Mouse (Mus musculus) cerebellum, adult 2 months (tissue): Measurements from ENCODE around the gene Inka1.

ENCODE experiments used
- CTCF ChIP-seq: fragments of 200-500 bp; IDR thresholded peaks from 2 replicates; pipeline ENCODE4 v1.5.1; 2011; ENCODE audit warnings: low read depth, mild to moderate bottlenecking, control low read depth, low read length, moderate library complexity, borderline replicate concordance; ENCODE audit not compliant: insufficient read depth
- POLR2A ChIP-seq: fragments of 200-500 bp; IDR thresholded peaks from 2 replicates; pipeline ENCODE4 v1.6.1; 2011; ENCODE audit warnings: low read length, control low read depth, borderline replicate concordance; ENCODE audit not compliant: insufficient read depth

- TF ChIP-seq CTCF (no peak), POLR2A (no peak)
Measured at GRCm38 (mm10) chr9:107996049-107996448, 10.4 kb upstream of the Inka1 start, which contains the start of gene Gm20662.
